Mouse (Mus musculus) thymus, postnatal 14 days (tissue): Measurements from ENCODE around the gene Prdm9.

Experiments used
- DNase-seq: peaks from one replicate; pipeline ENCODE4 v3.0.0; 2021

The Prdm9 gene

DNA sequence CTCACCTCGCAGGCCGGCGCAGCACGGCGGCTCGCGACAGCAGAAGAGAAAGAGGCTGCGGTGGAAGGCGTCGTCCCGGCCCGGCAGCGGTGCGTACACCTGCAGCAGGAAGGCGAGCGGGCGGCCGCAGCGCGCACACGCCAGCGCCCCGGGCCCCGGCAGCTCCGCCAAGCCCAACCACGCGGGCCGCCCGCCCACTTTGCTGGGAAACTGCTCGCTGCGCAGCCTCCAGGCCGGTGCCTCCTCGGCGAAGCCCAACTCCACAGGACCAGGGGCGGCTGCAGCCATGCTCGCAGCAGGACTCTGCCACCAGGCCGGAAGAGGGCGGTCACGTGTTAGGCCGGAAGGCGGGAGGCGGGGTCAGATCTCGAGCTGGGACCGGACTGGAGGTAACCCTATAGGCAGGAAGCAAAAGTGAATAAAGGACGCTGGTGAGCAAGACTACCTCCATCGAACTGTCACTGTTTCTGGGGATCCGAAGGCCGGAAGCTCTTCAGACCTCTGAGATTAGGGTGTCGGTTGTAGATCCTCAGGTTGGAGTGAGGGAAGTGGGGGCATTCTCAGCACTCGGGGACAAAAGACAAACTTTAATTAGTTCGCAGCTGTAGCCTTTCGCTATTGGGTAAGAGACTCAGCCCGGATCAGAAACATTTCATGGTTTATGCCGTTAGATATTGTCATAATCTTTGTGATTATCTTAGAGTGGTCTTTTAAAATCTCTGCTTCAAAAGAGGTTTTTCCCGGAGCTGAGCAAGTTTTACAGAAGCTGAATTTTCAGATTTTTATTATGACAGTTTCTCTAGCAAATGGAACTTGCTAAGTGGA lies 37.0 kb downstream of the Prdm9 start, which contains the start of gene Pdcd2:
Gene Pdcd2, minus strand, starts transcription at position 316 of the 825 bp plus-strand sequence.
- DNase-seq: peak; percentile 95

DNA sequence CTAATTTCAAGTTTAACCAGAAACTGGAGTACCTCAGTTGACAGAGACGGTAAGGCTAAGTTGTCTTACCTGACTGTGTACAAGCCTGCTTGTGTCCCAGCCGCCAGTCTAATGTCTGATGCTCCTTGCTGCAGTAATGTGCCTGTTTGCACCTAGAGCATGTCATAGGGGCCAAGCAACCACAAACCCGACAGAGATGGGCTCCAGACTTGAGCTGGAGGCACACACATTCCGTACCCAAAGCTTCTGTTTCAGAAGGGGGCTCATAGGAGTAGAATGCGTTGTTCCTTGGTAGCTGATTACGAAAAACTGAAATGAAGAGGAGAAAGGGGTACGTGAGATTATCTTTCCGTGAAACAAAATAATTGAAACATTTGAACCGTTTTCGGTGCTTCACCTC lies 37.9 kb downstream of the Prdm9 start:
- DNase-seq: peak; percentile 16

DNA sequence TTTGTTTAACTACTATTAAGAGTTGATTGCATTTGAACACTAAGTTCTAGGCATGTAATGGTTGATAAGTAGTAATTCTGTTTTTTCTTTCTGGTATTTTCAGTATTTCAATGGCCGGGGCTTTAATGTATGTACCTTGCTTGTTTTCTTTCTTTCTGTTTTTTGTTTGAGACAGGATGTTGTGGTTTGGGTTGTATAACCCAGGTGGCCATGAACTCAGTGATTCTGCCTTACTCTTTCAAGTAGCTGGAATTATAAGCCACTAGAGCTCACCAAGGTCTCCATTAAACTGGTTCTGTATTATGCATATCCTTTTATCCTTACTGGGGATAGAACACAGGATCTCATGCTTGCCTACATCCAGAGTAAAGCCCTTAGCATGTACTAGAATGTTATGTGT lies 45.4 kb downstream of the Prdm9 start:
- DNase-seq: no peak

DNA sequence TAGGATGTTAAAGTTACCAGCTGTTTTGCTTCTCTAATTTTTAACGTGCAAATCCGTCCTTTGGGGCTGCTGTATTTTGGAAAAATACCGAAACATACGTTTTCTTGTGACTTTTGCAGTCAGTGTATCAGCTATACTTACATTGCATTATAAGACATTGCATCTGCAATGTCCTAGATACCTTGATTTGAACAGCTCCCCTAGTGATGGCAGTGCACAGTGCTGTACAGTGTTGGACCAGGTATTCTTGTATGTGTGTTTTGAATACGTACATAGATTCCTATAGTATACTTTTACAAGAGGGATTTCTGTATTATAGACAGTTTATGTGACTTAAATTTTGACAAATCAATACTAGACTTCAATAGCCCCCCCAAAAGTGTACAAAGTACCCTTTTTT lies 46.0 kb downstream of the Prdm9 start:
- no peak for DNase-seq

DNA sequence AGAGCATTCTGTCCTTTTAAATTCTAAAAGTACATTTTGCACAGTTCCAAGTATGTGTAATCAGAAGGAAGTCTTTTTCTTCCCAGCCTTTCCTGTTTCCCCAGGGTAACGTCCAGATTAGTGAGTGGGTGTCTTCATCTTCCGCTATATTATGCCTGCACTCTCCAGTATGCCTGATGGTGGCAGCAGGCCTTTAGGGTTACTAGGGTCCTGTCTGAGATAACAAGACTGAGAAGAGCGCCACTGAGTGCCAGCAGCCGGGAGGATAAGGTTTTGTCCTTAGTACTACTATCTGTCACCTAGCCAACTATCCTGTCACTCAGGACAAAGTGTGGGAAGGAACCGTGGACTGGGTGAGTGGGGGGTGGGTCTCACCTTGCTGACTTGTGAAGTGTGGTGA lies 46.4 kb downstream of the Prdm9 start:
- DNase-seq: no peak

- no peak for DNase-seq
These were observed 53.5 kb downstream of the Prdm9 start for GRCm38 (mm10) chr17:15510694-15511093.

- DNase-seq: peak; percentile 97
These were observed 64.3 kb downstream of the Prdm9 start, which contains the start of the genes Psmb1 and Tbp for GRCm38 (mm10) chr17:15499656-15500394. Gene Psmb1 (minus strand): TSS chr17:15499751. Gene Tbp (plus strand): TSS chr17:15499888.

DNA sequence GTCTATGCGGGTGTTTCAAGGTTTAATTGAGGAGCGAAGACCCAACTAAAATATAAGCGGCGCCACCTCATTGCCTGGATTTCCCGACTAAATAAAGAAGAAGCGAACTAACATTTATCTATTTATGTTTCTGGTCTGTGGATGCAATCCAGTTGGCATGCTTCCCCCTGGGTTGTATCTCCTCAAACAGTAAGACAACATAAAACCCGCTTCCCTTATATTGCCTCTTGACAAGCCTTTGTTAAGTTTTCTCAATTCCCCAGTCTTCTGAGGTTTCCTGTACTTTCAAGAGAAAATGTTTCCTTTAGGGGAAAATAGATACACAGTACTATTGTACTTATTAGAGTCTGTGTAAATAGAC lies 65.4 kb downstream of the Prdm9 start:
- no peak for DNase-seq

GRCm38 (mm10) chr17:15497882-15498752 lies 66.0 kb downstream of the Prdm9 start:
- DNase-seq: peak; percentile 96
